Mouse (Mus musculus): ENCODE measurements around the gene Ttc16.

DNA sequence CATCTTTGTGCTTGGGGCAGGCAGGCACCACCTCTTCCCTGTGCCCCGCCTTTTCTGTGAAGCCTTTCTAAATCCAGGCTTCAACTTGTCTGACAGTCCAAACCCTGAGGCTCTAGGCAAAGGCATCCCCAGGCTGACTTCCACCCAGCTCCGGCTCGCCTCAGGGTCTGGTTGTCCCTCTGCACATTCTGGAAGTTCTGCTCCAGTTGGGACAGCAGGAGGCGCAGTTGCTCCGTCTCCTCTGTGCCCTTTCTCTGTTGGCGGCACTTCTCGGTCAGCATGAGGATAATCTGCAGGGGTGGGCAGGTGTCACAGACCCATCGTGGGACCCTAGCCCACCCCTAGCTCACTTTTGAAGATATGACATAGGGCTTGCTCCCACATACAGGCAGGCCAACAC is 3.7 kb upstream of the Ttc16 start:
- TF ChIP-seq CTCF (IDR thresholded peaks at IDR 0.05; ENCODE audit: extremely low read depth, insufficient read depth, insufficient read length, insufficient replicate concordance) = peak; percentile 68; the same call in 1 of the 2 replicates
- TF ChIP-seq POLR2A (IDR thresholded peaks at IDR 0.05; ENCODE audit: low read depth, low read length) = no peak

Measured in spleen, adult 2 months (tissue).